Mouse (Mus musculus) v-Abl transformed pro-B cells (cell line): Measurements from ENCODE around the gene Prg2.

Experiments
- in situ Hi-C, 2 experiments: fragments of 400-800 bp; cut with MboI; formaldehyde crosslinking; loops; one replicate each; pipeline ENCODE4 v1.15.1; 2025; ENCODE audit not compliant: unreplicated experiment in 2 of 2

The Prg2 gene

GRCm38 (mm10) chr2:84980188-84980587 lies at the start of gene Prg2:
Prg2 (plus strand) TSS chr2:84980461.
- in situ Hi-C loops, result no loop called here

GRCm38 (mm10) chr2:84933992-84934648 lies 46.1 kb upstream of the Prg2 start:
- in situ Hi-C loops, result no loop called here

- in situ Hi-C loops, result no loop called here
Measured at GRCm38 (mm10) chr2:84934649-84935007, 45.6 kb upstream of the Prg2 start.

- in situ Hi-C loops, result no loop called here
Measured at GRCm38 (mm10) chr2:84935065-84935464, 45.2 kb upstream of the Prg2 start.

- in situ Hi-C loops, result no loop called here
Measured at GRCm38 (mm10) chr2:84936474-84937429, 43.5 kb upstream of the Prg2 start, which contains the start of gene Slc43a3. Slc43a3 (plus strand) TSS chr2:84936579.

- in situ Hi-C loops, result no loop called here
Measured at GRCm38 (mm10) chr2:84937491-84938150, 42.6 kb upstream of the Prg2 start.

- in situ Hi-C loops, result no loop called here
Measured at GRCm38 (mm10) chr2:84938249-84938946, 41.9 kb upstream of the Prg2 start.

- in situ Hi-C loops, result no loop called here
Measured at GRCm38 (mm10) chr2:84939306-84939705, 41.0 kb upstream of the Prg2 start.

GRCm38 (mm10) chr2:84939711-84940110 lies 40.5 kb upstream of the Prg2 start:
- in situ Hi-C loops, result no loop called here

- in situ Hi-C loops, result no loop called here
Measured at GRCm38 (mm10) chr2:84941332-84941731, 38.9 kb upstream of the Prg2 start.

- in situ Hi-C loops, result no loop called here
Measured at GRCm38 (mm10) chr2:84941795-84942194, 38.5 kb upstream of the Prg2 start.

- in situ Hi-C loops, result loop anchor here in 1 of 2 experiments (5.0 kb wide), 1 partner anchor 300 kb away; no protein-coding TSS in a partner anchor
Measured at GRCm38 (mm10) chr2:84947154-84947771, 33.0 kb upstream of the Prg2 start.

- in situ Hi-C loops, result loop anchor here in 1 of 2 experiments (5.0 kb wide), 1 partner anchor 299 kb away; no protein-coding TSS in a partner anchor
Measured at GRCm38 (mm10) chr2:84948252-84948651, 32.0 kb upstream of the Prg2 start.

- in situ Hi-C loops, result loop anchor here in 1 of 2 experiments (5.0 kb wide), 1 partner anchor 299 kb away; no protein-coding TSS in a partner anchor
Measured at GRCm38 (mm10) chr2:84948721-84949120, 31.5 kb upstream of the Prg2 start.

GRCm38 (mm10) chr2:84951027-84951426 lies 29.2 kb upstream of the Prg2 start:
- in situ Hi-C loops, result loop anchor here (5.0 to 10.0 kb wide), 5 partner anchors 39 to 174 kb away; partner anchors contain the start of gene Slc43a1 (in 1 of the 2)

GRCm38 (mm10) chr2:84952251-84952650 lies 28.0 kb upstream of the Prg2 start:
- in situ Hi-C loops, result loop anchor here (5.0 to 10.0 kb wide), 5 partner anchors 40 to 173 kb away; partner anchors contain the start of gene Slc43a1 (in 1 of the 2)

- in situ Hi-C loops, result loop anchor here (5.0 to 10.0 kb wide), 5 partner anchors 40 to 172 kb away; partner anchors contain the start of gene Slc43a1 (in 1 of the 2)
Measured at GRCm38 (mm10) chr2:84952693-84953092, 27.6 kb upstream of the Prg2 start.

- in situ Hi-C loops, result loop anchor here in 1 of 2 experiments (10.0 kb wide), 2 partner anchors 121 to 169 kb away; partner anchors contain the start of gene Slc43a1
Measured at GRCm38 (mm10) chr2:84955435-84955834, 24.8 kb upstream of the Prg2 start.

- in situ Hi-C loops, result loop anchor here in 1 of 2 experiments (10.0 kb wide), 2 partner anchors 121 to 169 kb away; partner anchors contain the start of gene Slc43a1
Measured at GRCm38 (mm10) chr2:84956274-84956673, 24.0 kb upstream of the Prg2 start.
